Mouse (Mus musculus): ENCODE measurements around the gene Tecpr1.

- no peak for TF ChIP-seq CTCF (IDR thresholded peaks at IDR 0.05; ENCODE audit: low read depth)
- no peak for TF ChIP-seq EP300 (IDR thresholded peaks at IDR 0.05; ENCODE audit: low read depth)
These were observed 29.8 kb upstream of the Tecpr1 start for GRCm38 (mm10) chr5:144253212-144253611.
